Mouse (Mus musculus) neural tube, embryonic 11.5 days (tissue): ENCODE data around the gene Pced1a. TPM values are rescaled to one million over a fixed set of nuclear protein-coding genes. Genes with fewer than 3 reads are reported as not detected.

Experiments
- ATAC-seq: fragments of 200-750 bp; cut with Nextera tagmentation; 2 replicates; pipeline ENCODE4 v1.8.0; 2017; ENCODE audit warnings: moderate number of reproducible peaks, mild to moderate bottlenecking, moderate TSS enrichment, moderate library complexity; ENCODE audit not compliant: insufficient read depth, low FRiP score, low TSS enrichment
- DNase-seq: peaks from one replicate; pipeline ENCODE4 v3.0.0-alpha.2; 2015; ENCODE audit warnings: low spot score
- H3K27ac ChIP-seq: fragments of 300-500 bp; sonication (generic); 2 replicates; pipeline ENCODE4 v1.5.1; 2014; ENCODE audit warnings: low read depth, mild to moderate bottlenecking, low read length
- H3K27me3 ChIP-seq: fragments of 300-500 bp; sonication (generic); 2 replicates; pipeline ENCODE4 v1.6.1; 2014; ENCODE audit warnings: mild to moderate bottlenecking, low read length, mixed read lengths; ENCODE audit not compliant: control insufficient read depth, insufficient read depth
- H3K36me3 ChIP-seq: fragments of 300-500 bp; sonication (generic); 2 replicates; pipeline ENCODE4 v1.6.1; 2014; ENCODE audit warnings: mild to moderate bottlenecking, low read length, moderate library complexity, mixed read lengths; ENCODE audit not compliant: control insufficient read depth, insufficient read depth
- H3K4me1 ChIP-seq: fragments of 300-500 bp; sonication (generic); 2 replicates; pipeline ENCODE4 v1.6.1; 2014; ENCODE audit warnings: low read length, mixed read lengths; ENCODE audit not compliant: control insufficient read depth, insufficient read depth
- H3K4me2 ChIP-seq: fragments of 300-500 bp; sonication (generic); 2 replicates; pipeline ENCODE4 v1.6.1; 2014; ENCODE audit warnings: low read depth, mild to moderate bottlenecking, moderate library complexity
- H3K4me3 ChIP-seq: fragments of 300-500 bp; sonication (generic); 2 replicates; pipeline ENCODE4 v1.5.1; 2014; ENCODE audit warnings: low read depth, low read length
- H3K9ac ChIP-seq: fragments of 300-500 bp; sonication (generic); 2 replicates; pipeline ENCODE4 v1.6.1; 2014; ENCODE audit warnings: mild to moderate bottlenecking, low read length
- H3K9me3 ChIP-seq: fragments of 300-500 bp; sonication (generic); 2 replicates; pipeline ENCODE4 v1.6.1; 2016; ENCODE audit warnings: low read length; ENCODE audit not compliant: control insufficient read depth
- WGBS: fragments of 180-500 bp; shearing (Covaris S2); extraction: QIAGEN DNeasy Blood & Tissue Kit; methylation state at CpG from one replicate; pipeline ENCODE4 v1.1.7; 2014; 5-methylcytosine and 5-hydroxymethylcytosine counted together
- polyA plus RNA-seq: library from polyadenylated mRNA; unstranded; fragments of >200 nt; fragmentation: Nextera tagmentation; extraction: Ambion mirVana; gene quantifications from 2 replicates; pipeline ENCODE4 v1.2.1, GENCODE M21; 2014

Gene Pced1a
- polyA plus RNA-seq, 1 experiment from 2014 or later = 9.0 TPM

- no peaks in the 10 kb centered on the region for H3K27me3 ChIP-seq
- H3K4me2 ChIP-seq = no peak within 1 kb of the TSS
- 69% methylated on average over 2 of the region's 2 CpGs for WGBS
- no peak within 1 kb of the TSS for H3K9ac ChIP-seq
- H3K4me1 ChIP-seq = no peaks in the 10 kb centered on the region
- no peaks in the 10 kb centered on the region for H3K9me3 ChIP-seq
- H3K27ac ChIP-seq = no peak within 1 kb of the TSS
- ATAC-seq = no peak
- H3K36me3 ChIP-seq = no peaks in the 10 kb centered on the region
- no peak for DNase-seq
- H3K4me3 ChIP-seq = no peak within 1 kb of the TSS
Observed at GRCm38 (mm10) chr2:130406178-130406577, 18.3 kb downstream of the Pced1a start, which contains the start of gene Tmem239. Tmem239 (plus strand) TSS chr2:130406478.

- no peak within 1 kb of the TSS for H3K4me3 ChIP-seq
- H3K4me2 ChIP-seq = no peak within 1 kb of the TSS
- H3K36me3 ChIP-seq = no peaks in the 10 kb centered on the region
- no peaks in the 10 kb centered on the region for H3K4me1 ChIP-seq
- 93% methylated on average over 1 of the region's 1 CpGs for WGBS
- no peak within 1 kb of the TSS for H3K9ac ChIP-seq
- no peak for ATAC-seq
- no peak for DNase-seq
- H3K9me3 ChIP-seq = no peaks in the 10 kb centered on the region
- no peak within 1 kb of the TSS for H3K27ac ChIP-seq
- no peaks in the 10 kb centered on the region for H3K27me3 ChIP-seq
Observed at GRCm38 (mm10) chr2:130404939-130405338, 19.6 kb downstream of the Pced1a start, which contains the start of the genes Gm28372 and 1700020A23Rik. Gm28372 (plus strand) TSS chr2:130405239. 1700020A23Rik (plus strand) TSS chr2:130405259.

- ATAC-seq = no peak
- H3K27ac ChIP-seq = no peak overlapping the region
- no peak overlapping the region for H3K9ac ChIP-seq
- H3K27me3 ChIP-seq = no peaks in the 10 kb centered on the region
- no peak for DNase-seq
- 88% methylated on average over 4 of the region's 4 CpGs for WGBS
- no peaks in the 10 kb centered on the region for H3K9me3 ChIP-seq
- H3K36me3 ChIP-seq = no peaks in the 10 kb centered on the region
- no peak overlapping the region for H3K4me2 ChIP-seq
- H3K4me1 ChIP-seq = peaks cover 5% of the 10 kb centered on the region
- H3K4me3 ChIP-seq = no peak overlapping the region
Observed at GRCm38 (mm10) chr2:130401891-130402290, 22.6 kb downstream of the Pced1a start.

GRCm38 (mm10) chr2:130400046-130400445 is 24.5 kb downstream of the Pced1a start:
- no peaks in the 10 kb centered on the region for H3K27me3 ChIP-seq
- peaks cover 7% of the 10 kb centered on the region for H3K4me1 ChIP-seq
- H3K27ac ChIP-seq = no peak overlapping the region
- no peak overlapping the region for H3K4me2 ChIP-seq
- WGBS = 96% methylated on average over 1 of the region's 1 CpGs
- no peak overlapping the region for H3K4me3 ChIP-seq
- no peaks in the 10 kb centered on the region for H3K9me3 ChIP-seq
- no peak for ATAC-seq
- H3K36me3 ChIP-seq = no peaks in the 10 kb centered on the region
- no peak overlapping the region for H3K9ac ChIP-seq
- DNase-seq = no peak

GRCm38 (mm10) chr2:130398091-130398490 is 26.4 kb downstream of the Pced1a start:
- Histone ChIP-seq H3K4me2 (peak overlapping the region; percentile 59), H3K4me1 (peaks cover 7% of the 10 kb centered on the region), H3K27ac (no peak overlapping the region), H3K4me3 (peak overlapping the region; percentile 42; the same call in 1 of the 2 replicates), H3K9ac (no peak overlapping the region; the same call in 1 of the 2 replicates), H3K36me3 (no peaks in the 10 kb centered on the region; the same call in 1 of the 2 replicates), H3K9me3 (no peaks in the 10 kb centered on the region), H3K27me3 (no peaks in the 10 kb centered on the region)
- 12% methylated on average over 13 of the region's 14 CpGs for WGBS
- DNase-seq (no peak), ATAC-seq (no peak)

GRCm38 (mm10) chr2:130397186-130397985 is 27.1 kb downstream of the Pced1a start, which contains the start of gene Cpxm1:
Cpxm1 (minus strand) TSS chr2:130397574.
- DNase-seq (peak; percentile 75), ATAC-seq (peak; percentile 80)
- 1% methylated on average over 38 of the region's 53 CpGs for WGBS
- no peaks in the 10 kb centered on the region for H3K9me3 ChIP-seq
- peak within 1 kb of the TSS; percentile 68 for H3K9ac ChIP-seq
- H3K36me3 ChIP-seq = no peaks in the 10 kb centered on the region; the same call in 1 of the 2 replicates
- no peak within 1 kb of the TSS for H3K27ac ChIP-seq
- peaks cover 7% of the 10 kb centered on the region for H3K4me1 ChIP-seq
- H3K27me3 ChIP-seq = no peaks in the 10 kb centered on the region
- peak within 1 kb of the TSS; percentile 42 for H3K4me3 ChIP-seq
- peak within 1 kb of the TSS; percentile 59 for H3K4me2 ChIP-seq

- no peaks in the 10 kb centered on the region for H3K27me3 ChIP-seq
- DNase-seq (no peak), ATAC-seq (no peak)
- no peak overlapping the region for H3K9ac ChIP-seq
- H3K27ac ChIP-seq = no peak overlapping the region
- no peaks in the 10 kb centered on the region for H3K9me3 ChIP-seq
- no peak overlapping the region for H3K4me2 ChIP-seq
- H3K36me3 ChIP-seq = peaks cover 2% of the 10 kb centered on the region
- whole genome bisulfite sequencing = 93% methylated on average over 11 of the region's 11 CpGs
- no peak overlapping the region for H3K4me3 ChIP-seq
- peaks cover 7% of the 10 kb centered on the region for H3K4me1 ChIP-seq
Observed at GRCm38 (mm10) chr2:130395696-130396095, 28.8 kb downstream of the Pced1a start.

- peaks cover 2% of the 10 kb centered on the region for H3K36me3 ChIP-seq
- no peak overlapping the region for H3K4me2 ChIP-seq
- ATAC-seq = no peak
- WGBS = 86% methylated on average over 3 of the region's 3 CpGs
- H3K9ac ChIP-seq = no peak overlapping the region
- no peak overlapping the region for H3K4me3 ChIP-seq
- H3K27me3 ChIP-seq = no peaks in the 10 kb centered on the region
- peaks cover 6% of the 10 kb centered on the region for H3K4me1 ChIP-seq
- no peak for DNase-seq
- H3K27ac ChIP-seq = no peak overlapping the region
- H3K9me3 ChIP-seq = no peaks in the 10 kb centered on the region
Observed at GRCm38 (mm10) chr2:130392836-130393235, 31.7 kb downstream of the Pced1a start.
